Mouse (Mus musculus): ENCODE measurements around the gene Cryge. TPM values are rescaled to one million over a fixed set of nuclear protein-coding genes. Genes with fewer than 3 reads are reported as not detected.

The Cryge gene
- polyA plus RNA-seq, 1 experiment from 2014 or later = not detected

DNA sequence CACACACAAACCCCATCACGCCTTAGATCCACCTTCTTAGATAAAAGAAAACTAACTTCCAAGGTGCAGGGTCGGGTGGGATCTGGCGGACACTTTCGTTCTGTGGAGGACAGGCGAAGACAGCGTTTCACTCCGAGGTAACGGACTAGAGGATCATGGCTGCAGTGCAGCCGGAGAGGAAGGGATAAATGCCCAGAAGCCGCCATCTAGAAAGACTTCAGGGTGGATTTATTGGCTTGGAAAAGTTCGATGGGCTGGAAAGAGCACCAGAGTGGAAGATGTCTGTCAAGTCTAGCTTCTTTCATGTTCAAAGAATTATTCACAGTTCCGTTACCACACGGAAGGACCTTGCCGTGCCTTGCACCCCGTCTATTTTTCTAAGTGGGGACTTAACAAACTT lies 13.3 kb upstream of the Cryge start:
- Histone ChIP-seq H3K36me3 (ENCODE audit: control insufficient read depth, insufficient read depth, low read length) (no peaks in the 10 kb centered on the region), H3K9ac (ENCODE audit: low read length) (no peak overlapping the region), H3K4me2 (ENCODE audit: low read depth) (no peak overlapping the region), H3K9me3 (ENCODE audit: control insufficient read depth, low read length) (no peaks in the 10 kb centered on the region), H3K27me3 (ENCODE audit: control insufficient read depth, insufficient read depth, low read length) (no peaks in the 10 kb centered on the region), H3K27ac (ENCODE audit: low read depth, low read length) (no peak overlapping the region), H3K4me3 (ENCODE audit: low read depth, low read length) (no peak overlapping the region), H3K4me1 (ENCODE audit: control insufficient read depth, insufficient read depth, low read length) (no peaks in the 10 kb centered on the region)
- ATAC-seq (ENCODE audit: insufficient read depth, low FRiP score, low TSS enrichment) = no peak
- WGBS = 78% methylated on average over 15 of the region's 15 CpGs
- DNase-seq (ENCODE audit: low spot score) = no peak

GRCm38 (mm10) chr1:65063352-65063751 lies 12.4 kb upstream of the Cryge start, which contains the start of gene Crygd:
Gene Crygd, minus strand, starts transcription at chr1:65063452.
- ATAC-seq (ENCODE audit: insufficient read depth, low FRiP score, low TSS enrichment) (no peak), DNase-seq (ENCODE audit: low spot score) (no peak)
- Histone ChIP-seq H3K4me2 (ENCODE audit: low read depth) (no peak within 1 kb of the TSS), H3K36me3 (ENCODE audit: control insufficient read depth, insufficient read depth, low read length) (no peaks in the 10 kb centered on the region), H3K9me3 (ENCODE audit: control insufficient read depth, low read length) (no peaks in the 10 kb centered on the region), H3K4me1 (ENCODE audit: control insufficient read depth, insufficient read depth, low read length) (no peaks in the 10 kb centered on the region), H3K27me3 (ENCODE audit: control insufficient read depth, insufficient read depth, low read length) (no peaks in the 10 kb centered on the region), H3K27ac (ENCODE audit: low read depth, low read length) (no peak within 1 kb of the TSS), H3K4me3 (ENCODE audit: low read depth, low read length) (no peak within 1 kb of the TSS), H3K9ac (ENCODE audit: low read length) (no peak within 1 kb of the TSS)
- 80% methylated on average over 8 of the region's 8 CpGs for WGBS

DNA sequence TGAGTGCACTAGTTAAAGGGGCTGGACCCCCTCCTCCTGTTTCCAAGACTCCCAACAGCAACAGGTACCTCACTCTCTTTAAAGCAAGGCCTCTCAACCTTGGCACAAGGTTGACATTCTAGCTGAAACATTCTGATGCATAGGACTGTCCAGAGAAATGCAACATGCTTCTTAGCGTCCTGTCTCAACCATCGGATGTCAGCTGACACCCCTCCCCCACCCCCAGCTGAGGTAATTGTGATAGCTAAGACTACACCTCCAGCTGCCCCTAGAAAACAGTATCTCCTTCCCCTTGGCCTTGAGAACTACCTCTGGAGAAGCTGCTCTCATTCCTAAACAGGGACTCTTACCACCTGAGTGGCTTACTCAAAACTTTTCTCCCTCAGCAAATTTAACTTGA lies 1.2 kb upstream of the Cryge start:
- Histone ChIP-seq H3K4me2 (ENCODE audit: low read depth) (no peak overlapping the region), H3K27ac (ENCODE audit: low read depth, low read length) (no peak overlapping the region), H3K4me1 (ENCODE audit: control insufficient read depth, insufficient read depth, low read length) (no peaks in the 10 kb centered on the region), H3K4me3 (ENCODE audit: low read depth, low read length) (no peak overlapping the region), H3K36me3 (ENCODE audit: control insufficient read depth, insufficient read depth, low read length) (no peaks in the 10 kb centered on the region), H3K9me3 (ENCODE audit: control insufficient read depth, low read length) (no peaks in the 10 kb centered on the region), H3K27me3 (ENCODE audit: control insufficient read depth, insufficient read depth, low read length) (no peaks in the 10 kb centered on the region), H3K9ac (ENCODE audit: low read length) (no peak overlapping the region)
- ATAC-seq (ENCODE audit: insufficient read depth, low FRiP score, low TSS enrichment) = no peak
- no peak for DNase-seq (ENCODE audit: low spot score)
- WGBS = 39% methylated on average over 2 of the region's 2 CpGs

- H3K27ac ChIP-seq (ENCODE audit: low read depth, low read length) = no peak overlapping the region
- ATAC-seq (ENCODE audit: insufficient read depth, low FRiP score, low TSS enrichment) (no peak), DNase-seq (ENCODE audit: low spot score) (no peak)
- no peaks in the 10 kb centered on the region for H3K9me3 ChIP-seq (ENCODE audit: control insufficient read depth, low read length)
- no peaks in the 10 kb centered on the region for H3K36me3 ChIP-seq (ENCODE audit: control insufficient read depth, insufficient read depth, low read length)
- 64% methylated on average over 7 of the region's 7 CpGs for WGBS
- no peaks in the 10 kb centered on the region for H3K4me1 ChIP-seq (ENCODE audit: control insufficient read depth, insufficient read depth, low read length)
- H3K9ac ChIP-seq (ENCODE audit: low read length) = no peak overlapping the region
- no peak overlapping the region for H3K4me2 ChIP-seq (ENCODE audit: low read depth)
- no peaks in the 10 kb centered on the region for H3K27me3 ChIP-seq (ENCODE audit: control insufficient read depth, insufficient read depth, low read length)
- no peak overlapping the region for H3K4me3 ChIP-seq (ENCODE audit: low read depth, low read length)
These were observed 747 bp upstream of the Cryge start for GRCm38 (mm10) chr1:65051696-65052095.

DNA sequence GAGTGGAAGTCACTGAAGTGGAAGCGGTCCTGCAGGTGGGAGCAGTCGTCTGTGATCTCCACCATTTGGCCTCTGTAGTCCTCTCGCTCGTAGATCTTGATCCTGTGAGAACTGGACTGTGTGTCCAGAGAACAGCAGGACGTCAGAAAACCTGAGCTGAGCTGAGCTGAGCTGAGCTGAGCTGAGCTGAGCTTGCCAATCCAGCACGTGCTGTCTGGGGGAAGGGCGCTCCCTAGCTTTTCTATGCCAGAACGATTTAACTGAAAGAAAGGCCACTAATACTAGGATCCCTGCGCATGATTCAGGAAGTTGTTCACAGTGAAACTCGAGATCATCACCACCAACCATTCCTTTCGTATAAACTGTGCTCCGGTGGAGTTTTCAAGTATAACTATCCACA lies 2.2 kb downstream of the Cryge start:
- no peak for DNase-seq (ENCODE audit: low spot score)

GRCm38 (mm10) chr1:65046401-65047109 lies 4.4 kb downstream of the Cryge start:
- no peak for ATAC-seq (ENCODE audit: insufficient read depth, low FRiP score, low TSS enrichment)

More for the DNA sequence above, 2.2 kb downstream of the Cryge start:
- ATAC-seq (ENCODE audit: insufficient read depth, low FRiP score, low TSS enrichment) = no peak
- Histone ChIP-seq H3K27ac (ENCODE audit: low read depth, low read length) (no peak overlapping the region), H3K9ac (ENCODE audit: low read length) (no peak overlapping the region), H3K27me3 (ENCODE audit: control insufficient read depth, insufficient read depth, low read length) (no peaks in the 10 kb centered on the region), H3K4me3 (ENCODE audit: low read depth, low read length) (no peak overlapping the region), H3K4me1 (ENCODE audit: control insufficient read depth, insufficient read depth, low read length) (no peaks in the 10 kb centered on the region), H3K4me2 (ENCODE audit: low read depth) (no peak overlapping the region), H3K9me3 (ENCODE audit: control insufficient read depth, low read length) (no peaks in the 10 kb centered on the region), H3K36me3 (ENCODE audit: control insufficient read depth, insufficient read depth, low read length) (no peaks in the 10 kb centered on the region)
- 73% methylated on average over 12 of the region's 12 CpGs for WGBS

GRCm38 (mm10) chr1:65043433-65043832 lies 7.5 kb downstream of the Cryge start:
- Histone ChIP-seq H3K9ac (ENCODE audit: low read length) (no peak overlapping the region), H3K4me3 (ENCODE audit: low read depth, low read length) (no peak overlapping the region), H3K27ac (ENCODE audit: low read depth, low read length) (no peak overlapping the region), H3K4me1 (ENCODE audit: control insufficient read depth, insufficient read depth, low read length) (no peaks in the 10 kb centered on the region), H3K36me3 (ENCODE audit: control insufficient read depth, insufficient read depth, low read length) (no peaks in the 10 kb centered on the region), H3K27me3 (ENCODE audit: control insufficient read depth, insufficient read depth, low read length) (no peaks in the 10 kb centered on the region), H3K9me3 (ENCODE audit: control insufficient read depth, low read length) (no peaks in the 10 kb centered on the region), H3K4me2 (ENCODE audit: low read depth) (no peak overlapping the region)
- WGBS = 98% methylated on average over 2 of the region's 2 CpGs
- DNase-seq (ENCODE audit: low spot score) (no peak), ATAC-seq (ENCODE audit: insufficient read depth, low FRiP score, low TSS enrichment) (no peak)

More at GRCm38 (mm10) chr1:65046401-65047109, 4.4 kb downstream of the Cryge start:
- DNase-seq (ENCODE audit: low spot score) = no peak
- no peaks in the 10 kb centered on the region for H3K36me3 ChIP-seq (ENCODE audit: control insufficient read depth, insufficient read depth, low read length)
- H3K4me3 ChIP-seq (ENCODE audit: low read depth, low read length) = no peak overlapping the region
- no peak overlapping the region for H3K4me2 ChIP-seq (ENCODE audit: low read depth)
- no peaks in the 10 kb centered on the region for H3K27me3 ChIP-seq (ENCODE audit: control insufficient read depth, insufficient read depth, low read length)
- H3K4me1 ChIP-seq (ENCODE audit: control insufficient read depth, insufficient read depth, low read length) = no peaks in the 10 kb centered on the region
- 38% methylated on average over 8 of the region's 8 CpGs for WGBS
- no peaks in the 10 kb centered on the region for H3K9me3 ChIP-seq (ENCODE audit: control insufficient read depth, low read length)
- no peak overlapping the region for H3K27ac ChIP-seq (ENCODE audit: low read depth, low read length)
- H3K9ac ChIP-seq (ENCODE audit: low read length) = no peak overlapping the region

GRCm38 (mm10) chr1:65041837-65042236 lies 9.1 kb downstream of the Cryge start:
- DNase-seq (ENCODE audit: low spot score) = no peak
- no peak overlapping the region for H3K4me2 ChIP-seq (ENCODE audit: low read depth)
- no peaks in the 10 kb centered on the region for H3K36me3 ChIP-seq (ENCODE audit: control insufficient read depth, insufficient read depth, low read length)
- no peak for ATAC-seq (ENCODE audit: insufficient read depth, low FRiP score, low TSS enrichment)
- 98% methylated on average over 3 of the region's 3 CpGs for WGBS
- no peaks in the 10 kb centered on the region for H3K27me3 ChIP-seq (ENCODE audit: control insufficient read depth, insufficient read depth, low read length)
- H3K9ac ChIP-seq (ENCODE audit: low read length) = no peak overlapping the region
- H3K4me1 ChIP-seq (ENCODE audit: control insufficient read depth, insufficient read depth, low read length) = no peaks in the 10 kb centered on the region
- H3K27ac ChIP-seq (ENCODE audit: low read depth, low read length) = no peak overlapping the region
- H3K9me3 ChIP-seq (ENCODE audit: control insufficient read depth, low read length) = no peaks in the 10 kb centered on the region
- H3K4me3 ChIP-seq (ENCODE audit: low read depth, low read length) = no peak overlapping the region

GRCm38 (mm10) chr1:65040806-65041205 lies 10.1 kb downstream of the Cryge start:
- no peaks in the 10 kb centered on the region for H3K9me3 ChIP-seq (ENCODE audit: control insufficient read depth, low read length)

More at GRCm38 (mm10) chr1:65040806-65041205, 10.1 kb downstream of the Cryge start:
- no peak for DNase-seq (ENCODE audit: low spot score)
- Histone ChIP-seq H3K4me1 (ENCODE audit: control insufficient read depth, insufficient read depth, low read length) (no peaks in the 10 kb centered on the region), H3K27me3 (ENCODE audit: control insufficient read depth, insufficient read depth, low read length) (no peaks in the 10 kb centered on the region), H3K27ac (ENCODE audit: low read depth, low read length) (no peak overlapping the region), H3K4me2 (ENCODE audit: low read depth) (no peak overlapping the region), H3K36me3 (ENCODE audit: control insufficient read depth, insufficient read depth, low read length) (no peaks in the 10 kb centered on the region), H3K4me3 (ENCODE audit: low read depth, low read length) (no peak overlapping the region), H3K9ac (ENCODE audit: low read length) (no peak overlapping the region)
- 83% methylated on average over 6 of the region's 6 CpGs for WGBS
- ATAC-seq (ENCODE audit: insufficient read depth, low FRiP score, low TSS enrichment) = no peak

Measured in neural tube, embryonic 11.5 days (tissue).